Mouse (Mus musculus) forebrain, embryonic 16.5 days (tissue): ENCODE data around the gene Tnf. TPM values are rescaled to one million over a fixed set of nuclear protein-coding genes. Genes with fewer than 3 reads are reported as not detected.

Source experiments
- ATAC-seq: fragments of 200-750 bp; cut with Nextera tagmentation; 2 replicates; pipeline ENCODE4 v1.8.0; 2017; ENCODE audit warnings: mild to moderate bottlenecking, moderate library complexity
- H3K27ac ChIP-seq: fragments of 300-500 bp; sonication (generic); 2 replicates; pipeline ENCODE4 v1.5.1; 2014; ENCODE audit warnings: low read length, control low read depth
- H3K27me3 ChIP-seq: fragments of 300-500 bp; sonication (generic); replicated peaks from 2 replicates; pipeline ENCODE4 v1.6.1; 2014; ENCODE audit warnings: low read length; ENCODE audit not compliant: control insufficient read depth, insufficient read depth
- H3K36me3 ChIP-seq: fragments of 300-500 bp; sonication (generic); 2 replicates; pipeline ENCODE4 v1.6.1; 2014; ENCODE audit not compliant: control insufficient read depth, insufficient read depth
- H3K4me1 ChIP-seq: fragments of 300-500 bp; sonication (generic); replicated peaks from 2 replicates; pipeline ENCODE4 v1.6.1; 2014; ENCODE audit warnings: low read length; ENCODE audit not compliant: control insufficient read depth, insufficient read depth
- H3K4me2 ChIP-seq: fragments of 300-500 bp; sonication (generic); 2 replicates; pipeline ENCODE4 v1.6.1; 2014; ENCODE audit warnings: mild to moderate bottlenecking, low read length, control low read depth
- H3K4me3 ChIP-seq: fragments of 300-500 bp; sonication (generic); replicated peaks from 2 replicates; pipeline ENCODE4 v1.5.1; 2014; ENCODE audit warnings: mild to moderate bottlenecking, low read length, control low read depth
- H3K9ac ChIP-seq: fragments of 300-500 bp; sonication (generic); replicated peaks from 2 replicates; pipeline ENCODE4 v1.6.1; 2014; ENCODE audit warnings: low read depth, low read length, control low read depth
- H3K9me3 ChIP-seq: fragments of 300-500 bp; sonication (generic); 2 replicates; pipeline ENCODE4 v1.6.1; 2016; ENCODE audit warnings: low read length; ENCODE audit not compliant: control insufficient read depth
- WGBS: fragments of 180-500 bp; shearing (Covaris S2); extraction: QIAGEN DNeasy Blood & Tissue Kit; methylation state at CpG from one replicate; pipeline ENCODE4 v1.1.7; 2014; 5-methylcytosine and 5-hydroxymethylcytosine counted together
- polyA plus RNA-seq: library from polyadenylated mRNA; unstranded; fragments of >200 nt; fragmentation: Nextera tagmentation; extraction: Ambion mirVana; gene quantifications from 2 replicates; pipeline ENCODE4 v1.2.1, GENCODE M21; 2015

The Tnf gene
- polyA plus RNA-seq, 1 experiment from 2014 or later, result not detected

- Histone ChIP-seq H3K9me3 (no peaks in the 10 kb centered on the region), H3K9ac (peak overlapping the region; percentile 100), H3K4me1 (peaks cover 28% of the 10 kb centered on the region), H3K27ac (no peak overlapping the region), H3K4me2 (peak overlapping the region; percentile 66), H3K27me3 (no peaks in the 10 kb centered on the region), H3K4me3 (peak overlapping the region; percentile 98), H3K36me3 (peaks cover 39% of the 10 kb centered on the region)
- no peak for ATAC-seq
- WGBS, result 33% methylated on average over 12 of the region's 12 CpGs
Observed at GRCm38 (mm10) chr17:35162730-35163129, 39.1 kb downstream of the Tnf start.

DNA sequence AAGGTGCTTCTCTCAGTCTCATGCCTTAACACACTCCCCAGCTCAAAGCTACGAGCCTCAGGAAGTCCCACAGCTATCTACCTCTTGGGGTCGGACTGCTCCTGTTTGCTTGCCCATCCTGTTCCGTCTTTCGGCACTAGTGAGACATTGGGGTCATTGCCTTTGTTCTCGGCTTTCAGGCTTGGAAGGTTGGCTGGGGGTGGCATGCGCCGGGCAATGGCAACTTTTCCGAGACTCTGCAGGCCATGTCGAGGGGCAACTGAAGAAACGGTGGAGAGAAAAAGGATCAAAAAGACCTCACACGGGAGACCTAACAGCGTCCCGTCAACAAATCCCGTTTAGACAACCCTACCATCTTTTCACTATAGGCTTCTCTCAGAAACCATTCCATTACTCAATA is 39.7 kb downstream of the Tnf start:
- peak overlapping the region; percentile 66 for H3K4me2 ChIP-seq
- no peaks in the 10 kb centered on the region for H3K27me3 ChIP-seq
- peaks cover 28% of the 10 kb centered on the region for H3K4me1 ChIP-seq
- no peaks in the 10 kb centered on the region for H3K9me3 ChIP-seq
- no peak for ATAC-seq
- 73% methylated on average over 14 of the region's 14 CpGs for WGBS
- peak overlapping the region; percentile 100; the same call in 1 of the 2 replicates for H3K9ac ChIP-seq
- H3K4me3 ChIP-seq, result peak overlapping the region; percentile 98
- H3K36me3 ChIP-seq, result peaks cover 44% of the 10 kb centered on the region
- H3K27ac ChIP-seq, result no peak overlapping the region

DNA sequence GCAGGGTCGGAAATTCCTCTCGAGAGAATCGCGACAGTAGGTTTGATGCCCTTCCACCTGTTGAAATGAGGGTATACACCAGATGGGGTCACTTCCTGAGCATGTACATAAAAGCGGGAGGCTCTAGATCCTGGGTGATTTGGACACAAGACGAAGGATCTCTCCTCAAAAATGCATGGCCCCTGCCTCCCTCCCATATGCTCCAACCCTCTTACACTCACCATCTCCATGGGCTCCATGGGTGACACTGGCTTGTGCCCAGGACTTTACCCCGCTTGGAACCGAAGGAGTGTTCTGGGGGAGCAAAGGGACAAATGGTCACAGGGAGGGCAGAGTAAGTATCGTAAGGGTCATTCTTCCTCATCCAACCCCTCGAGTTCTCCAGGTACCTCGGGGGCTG is 40.4 kb downstream of the Tnf start:
- Histone ChIP-seq H3K4me3 (no peak overlapping the region), H3K27ac (no peak overlapping the region)
- WGBS, result 89% methylated on average over 11 of the region's 11 CpGs

DNA sequence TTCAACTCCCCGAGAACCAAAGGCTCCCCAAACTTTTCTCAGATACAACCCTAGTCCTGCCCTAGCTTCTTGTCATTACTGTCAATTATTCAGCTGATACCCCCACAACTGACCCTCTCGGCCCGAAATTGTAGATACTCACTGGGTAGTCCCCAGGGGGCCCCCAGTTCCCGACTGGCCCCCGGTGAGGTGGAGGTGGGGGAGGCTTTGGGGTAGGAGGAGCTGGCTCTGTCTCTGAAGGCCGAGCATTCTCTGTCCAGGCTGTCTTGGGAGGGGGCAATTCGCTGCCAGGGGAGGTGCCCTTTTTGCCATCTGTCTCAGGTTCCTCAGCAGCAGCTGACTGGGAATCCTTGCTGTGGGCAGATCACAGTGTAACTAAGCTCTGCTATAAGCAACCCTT is 42.2 kb downstream of the Tnf start:
- H3K4me1 ChIP-seq, result peaks cover 19% of the 10 kb centered on the region
- no peak overlapping the region for H3K9ac ChIP-seq
- no peak overlapping the region for H3K4me3 ChIP-seq
- H3K9me3 ChIP-seq, result no peaks in the 10 kb centered on the region
- no peak overlapping the region for H3K4me2 ChIP-seq
- WGBS, result 81% methylated on average over 7 of the region's 7 CpGs
- no peaks in the 10 kb centered on the region for H3K27me3 ChIP-seq
- no peak overlapping the region for H3K27ac ChIP-seq
- ATAC-seq, result no peak
- peaks cover 67% of the 10 kb centered on the region for H3K36me3 ChIP-seq

More for the DNA sequence above, 40.4 kb downstream of the Tnf start:
- Histone ChIP-seq H3K36me3 (peaks cover 50% of the 10 kb centered on the region), H3K27me3 (no peaks in the 10 kb centered on the region), H3K9me3 (no peaks in the 10 kb centered on the region), H3K9ac (no peak overlapping the region), H3K4me1 (peaks cover 27% of the 10 kb centered on the region), H3K4me2 (no peak overlapping the region)
- no peak for ATAC-seq

DNA sequence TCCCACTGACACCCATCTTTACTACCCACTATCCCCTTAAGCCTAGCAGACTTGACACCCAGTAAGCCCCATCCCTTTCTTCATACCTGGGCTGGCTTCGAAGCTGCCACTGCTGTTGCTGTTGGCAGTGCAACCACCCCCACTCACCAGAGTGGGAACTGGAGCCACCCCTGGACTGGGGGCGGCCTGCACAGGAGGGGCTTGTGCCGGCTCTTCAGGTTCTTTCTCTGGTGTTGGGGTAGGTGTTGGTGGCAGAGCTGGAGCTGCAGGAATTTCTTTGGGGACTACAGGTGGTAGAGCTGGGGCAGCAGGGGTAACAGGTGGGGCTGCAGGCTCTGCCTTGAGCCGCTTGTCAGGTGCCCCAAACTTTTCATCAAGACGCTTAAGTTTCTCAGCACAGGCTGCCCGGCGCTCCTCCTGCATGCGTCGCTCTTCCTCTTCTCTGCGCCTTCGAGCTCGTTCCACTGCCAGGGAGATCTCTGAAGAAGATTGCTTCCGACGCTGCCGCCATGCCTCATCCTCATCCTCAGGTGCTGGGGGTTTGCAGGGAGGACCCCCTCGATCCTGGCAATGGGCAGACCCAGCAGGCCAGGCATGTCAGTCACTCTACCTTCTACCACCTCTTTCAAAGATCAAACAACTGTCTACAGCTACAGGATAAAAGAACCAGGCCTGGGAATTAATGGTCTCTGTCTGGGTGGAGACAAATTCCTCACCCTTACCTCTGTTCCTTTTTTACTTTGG is 42.8 kb downstream of the Tnf start:
- H3K27ac ChIP-seq, result no peak overlapping the region
- H3K4me2 ChIP-seq, result no peak overlapping the region
- H3K4me1 ChIP-seq, result peaks cover 19% of the 10 kb centered on the region
- H3K4me3 ChIP-seq, result no peak overlapping the region
- no peaks in the 10 kb centered on the region for H3K9me3 ChIP-seq
- no peak overlapping the region for H3K9ac ChIP-seq
- peaks cover 72% of the 10 kb centered on the region for H3K36me3 ChIP-seq
- H3K27me3 ChIP-seq, result no peaks in the 10 kb centered on the region
- no peak for ATAC-seq
- 92% methylated on average over 16 of the region's 16 CpGs for WGBS

GRCm38 (mm10) chr17:35157661-35158175 is 44.1 kb downstream of the Tnf start:
- H3K27me3 ChIP-seq, result no peaks in the 10 kb centered on the region
- H3K4me3 ChIP-seq, result no peak overlapping the region
- H3K4me1 ChIP-seq, result peaks cover 11% of the 10 kb centered on the region
- peaks cover 85% of the 10 kb centered on the region for H3K36me3 ChIP-seq
- H3K9ac ChIP-seq, result no peak overlapping the region
- H3K27ac ChIP-seq, result no peak overlapping the region
- no peak for ATAC-seq
- 92% methylated on average over 8 of the region's 8 CpGs for WGBS
- H3K9me3 ChIP-seq, result no peaks in the 10 kb centered on the region
- H3K4me2 ChIP-seq, result no peak overlapping the region

GRCm38 (mm10) chr17:35157254-35157653 is 44.6 kb downstream of the Tnf start:
- Histone ChIP-seq H3K27ac (no peak overlapping the region), H3K4me1 (peaks cover 7% of the 10 kb centered on the region), H3K4me3 (no peak overlapping the region), H3K4me2 (no peak overlapping the region), H3K36me3 (peaks cover 90% of the 10 kb centered on the region), H3K27me3 (no peaks in the 10 kb centered on the region), H3K9ac (no peak overlapping the region), H3K9me3 (no peaks in the 10 kb centered on the region)
- no peak for ATAC-seq
- 93% methylated on average over 8 of the region's 8 CpGs for WGBS

DNA sequence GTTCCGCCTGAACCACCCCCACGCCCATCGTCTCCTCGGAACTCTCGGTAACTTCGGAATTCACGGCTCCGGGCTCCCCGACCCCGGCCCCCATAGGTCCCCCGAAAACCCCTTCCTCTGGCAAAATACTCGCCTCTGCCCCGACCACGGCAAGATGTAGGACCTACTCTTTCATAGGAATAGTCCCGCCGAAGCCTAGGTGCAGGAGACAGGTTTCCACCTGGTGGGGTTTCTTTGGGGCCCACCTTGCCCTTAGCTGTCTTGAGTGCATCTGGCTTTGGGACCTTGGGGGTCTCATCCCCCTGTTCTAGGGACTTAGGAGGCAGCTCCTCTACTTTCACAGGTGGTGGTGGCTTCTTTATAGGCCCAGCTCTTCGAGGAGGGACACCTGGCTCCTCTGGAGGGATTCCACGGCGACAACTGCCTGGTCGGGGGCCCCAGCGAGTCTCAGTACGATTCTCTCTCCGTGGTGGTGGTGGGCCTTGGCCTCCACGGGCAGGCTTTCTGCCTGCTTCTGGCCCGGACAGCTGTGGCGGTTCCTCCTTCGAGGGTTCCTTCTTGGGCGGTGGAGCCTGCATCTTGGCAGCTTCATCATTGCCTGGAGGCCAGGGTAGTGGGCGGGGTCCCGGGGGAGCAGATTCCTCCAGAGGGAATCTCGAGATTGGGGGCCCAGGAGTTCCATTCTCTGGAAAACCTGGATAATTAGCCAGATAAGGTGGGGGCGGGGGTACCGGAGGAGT is 45.2 kb downstream of the Tnf start:
- 89% methylated on average over 33 of the region's 33 CpGs for WGBS
- no peaks in the 10 kb centered on the region for H3K9me3 ChIP-seq
- peaks cover 93% of the 10 kb centered on the region for H3K36me3 ChIP-seq
- no peaks in the 10 kb centered on the region for H3K27me3 ChIP-seq
- H3K4me1 ChIP-seq, result peaks cover 2% of the 10 kb centered on the region; the same call in 1 of the 2 replicates
- H3K4me2 ChIP-seq, result no peak overlapping the region
- ATAC-seq, result no peak
- H3K9ac ChIP-seq, result no peak overlapping the region
- H3K27ac ChIP-seq, result no peak overlapping the region
- H3K4me3 ChIP-seq, result no peak overlapping the region

DNA sequence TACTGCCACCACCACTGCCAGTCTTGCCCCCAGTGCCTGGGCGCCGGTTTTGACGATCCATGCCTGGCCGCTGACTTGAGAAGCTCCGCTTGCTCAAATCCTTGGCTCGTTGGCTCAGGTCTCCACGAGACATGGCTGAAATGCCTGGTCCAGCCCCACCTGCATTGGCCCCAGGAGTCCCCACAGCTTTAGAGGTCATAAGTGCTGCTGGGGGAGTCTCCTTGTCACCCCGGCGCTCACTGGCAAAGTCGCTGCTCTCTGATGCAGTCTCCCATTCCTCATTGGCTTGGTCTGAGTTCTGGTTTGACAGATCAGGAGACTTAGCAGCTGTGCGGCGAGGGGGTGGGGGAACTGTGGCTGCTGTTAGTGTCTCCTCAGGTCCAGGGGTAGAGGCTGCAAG is 46.4 kb downstream of the Tnf start:
- Histone ChIP-seq H3K4me3 (no peak overlapping the region), H3K4me2 (no peak overlapping the region), H3K27ac (no peak overlapping the region), H3K9me3 (no peaks in the 10 kb centered on the region), H3K36me3 (peaks cover 90% of the 10 kb centered on the region), H3K4me1 (no peaks in the 10 kb centered on the region), H3K9ac (no peak overlapping the region), H3K27me3 (no peaks in the 10 kb centered on the region)
- ATAC-seq, result no peak
- WGBS, result 90% methylated on average over 12 of the region's 12 CpGs
